Mouse (Mus musculus) right cerebral cortex, postnatal 10 days (tissue): Measurements from ENCODE around the gene Cpne6.

Source experiments
- DNase-seq, 2 experiments: peaks; one replicate each; pipeline ENCODE4 v3.0.0; 2021; ENCODE audit warnings: low spot score in 2 of 2

Gene Cpne6

GRCm38 (mm10) chr14:55497449-55497821, 12.8 kb upstream of the Cpne6 start:
- DNase-seq = peak; percentile 78 to 88

GRCm38 (mm10) chr14:55505612-55506011, 4.6 kb upstream of the Cpne6 start:
- DNase-seq = no peak

- peak in 1 of 2 experiments; percentile 25 for DNase-seq
Observed at GRCm38 (mm10) chr14:55507801-55508200, 2.4 kb upstream of the Cpne6 start.

DNA sequence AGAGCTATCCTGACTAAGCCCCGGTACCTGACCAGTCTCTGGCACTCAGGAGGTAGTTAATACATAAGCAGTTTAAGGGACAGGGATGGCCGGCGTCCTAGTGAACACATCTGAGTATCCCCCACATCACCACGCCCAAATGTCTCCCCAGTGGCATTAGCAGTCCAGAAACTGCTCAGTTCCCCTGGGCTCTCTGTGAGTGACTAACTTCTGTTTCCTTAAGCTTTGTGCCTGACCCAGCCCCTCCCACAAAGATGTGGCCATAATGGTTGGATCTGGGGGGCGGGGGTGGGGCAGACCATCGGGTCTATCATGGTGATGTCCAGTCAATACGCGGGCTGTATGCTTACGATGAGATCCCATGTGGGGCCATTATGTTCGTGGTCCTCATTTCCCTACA, 705 bp upstream of the Cpne6 start:
- DNase-seq = peak in 1 of 2 experiments; percentile 30

GRCm38 (mm10) chr14:55511037-55511436, 792 bp downstream of the Cpne6 start:
- peak; percentile 79 to 90 for DNase-seq

- no peak for DNase-seq
Observed at GRCm38 (mm10) chr14:55513927-55514326, 3.7 kb downstream of the Cpne6 start.

- no peak for DNase-seq
Observed at GRCm38 (mm10) chr14:55515846-55516245, 5.6 kb downstream of the Cpne6 start.

GRCm38 (mm10) chr14:55518897-55519296, 8.7 kb downstream of the Cpne6 start:
- DNase-seq = peak; percentile 70 to 82

GRCm38 (mm10) chr14:55519604-55520003, 9.4 kb downstream of the Cpne6 start:
- no peak for DNase-seq

DNA sequence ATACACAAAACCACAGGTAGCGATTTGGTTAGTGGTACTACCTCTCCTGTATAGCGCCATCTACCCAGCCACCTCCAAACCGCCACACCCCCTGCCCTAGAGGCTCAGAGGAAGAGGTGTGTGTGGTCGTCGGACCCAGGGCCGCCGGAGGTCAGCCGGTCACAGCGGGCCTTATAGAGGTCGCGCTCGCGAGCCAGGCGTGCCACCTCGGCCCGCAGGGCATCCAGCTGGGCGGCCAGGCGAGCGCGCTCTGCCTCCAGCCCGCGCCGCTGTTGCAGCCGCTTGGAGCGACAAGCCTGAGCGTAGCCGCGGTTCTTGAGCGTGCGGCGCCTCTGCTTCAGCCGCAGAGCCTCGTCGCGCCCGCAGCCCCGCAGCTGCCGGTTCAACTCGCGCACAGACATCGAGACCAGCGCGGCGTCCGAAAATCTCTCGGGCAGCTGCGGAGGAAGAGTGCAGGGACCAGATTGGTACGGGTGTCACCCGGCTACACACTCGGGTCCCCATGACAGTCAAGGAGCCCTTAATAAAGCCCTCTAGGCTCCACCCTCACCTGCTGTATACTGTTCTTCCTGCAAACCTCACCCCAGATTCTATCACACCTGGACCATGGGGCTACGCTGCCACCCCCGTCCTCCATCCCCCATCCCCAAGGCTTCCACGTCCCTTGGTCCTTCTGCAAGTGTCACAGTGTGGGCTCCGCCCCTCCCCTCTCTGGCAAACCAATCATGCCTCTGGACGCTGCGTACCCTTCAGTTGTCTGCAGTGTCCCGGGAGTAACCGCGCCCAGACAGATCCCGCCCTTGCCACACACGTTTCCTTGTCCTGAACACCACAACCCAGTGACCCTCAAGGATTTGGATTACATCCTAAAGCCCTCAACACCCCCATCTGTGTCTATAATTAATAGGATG, 10.5 kb downstream of the Cpne6 start:
- DNase-seq = peak; percentile 57 to 72

DNA sequence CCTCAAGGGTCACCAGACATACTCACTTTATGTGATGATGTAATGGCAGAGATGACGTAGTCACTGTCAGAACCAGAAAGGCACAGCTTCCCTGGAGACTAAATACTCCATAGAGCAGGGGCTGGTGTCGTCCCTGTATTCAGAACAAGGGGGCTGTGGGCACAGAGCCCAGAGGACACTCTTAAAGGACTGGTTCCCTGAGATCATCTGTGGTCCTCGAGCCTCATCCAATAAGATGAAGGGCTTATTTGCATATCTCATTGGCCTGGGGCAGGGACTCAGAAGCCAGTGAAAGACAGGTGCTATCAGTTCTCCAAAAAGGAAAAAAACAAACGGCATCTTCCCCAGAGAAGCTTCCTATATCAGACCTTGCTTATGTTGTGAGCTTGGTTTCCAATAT, 13.8 kb downstream of the Cpne6 start:
- DNase-seq = no peak

DNA sequence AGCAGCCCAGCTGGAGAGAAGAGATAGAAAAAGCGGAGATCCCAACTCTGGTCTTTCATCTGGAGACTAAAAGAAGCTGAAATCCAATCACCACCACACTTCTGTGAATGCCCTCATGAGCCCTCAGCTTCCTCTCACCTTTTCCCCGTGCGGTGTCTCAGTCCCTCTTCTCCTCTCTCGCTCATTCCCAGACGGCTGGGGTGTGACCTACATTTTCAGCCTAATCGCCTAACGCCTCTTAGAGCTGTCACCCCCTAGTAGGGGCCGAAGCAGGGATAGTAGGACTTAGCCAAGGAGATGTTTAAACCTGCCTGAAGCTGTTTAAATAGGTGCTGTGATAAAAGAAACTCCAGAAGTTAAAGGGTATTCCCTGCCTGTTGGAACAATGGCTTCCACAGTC, 14.5 kb downstream of the Cpne6 start, which contains the start of gene Nrl:
Gene Nrl, minus strand, starts transcription at position 197 of the 400 bp plus-strand sequence.
- DNase-seq = no peak

DNA sequence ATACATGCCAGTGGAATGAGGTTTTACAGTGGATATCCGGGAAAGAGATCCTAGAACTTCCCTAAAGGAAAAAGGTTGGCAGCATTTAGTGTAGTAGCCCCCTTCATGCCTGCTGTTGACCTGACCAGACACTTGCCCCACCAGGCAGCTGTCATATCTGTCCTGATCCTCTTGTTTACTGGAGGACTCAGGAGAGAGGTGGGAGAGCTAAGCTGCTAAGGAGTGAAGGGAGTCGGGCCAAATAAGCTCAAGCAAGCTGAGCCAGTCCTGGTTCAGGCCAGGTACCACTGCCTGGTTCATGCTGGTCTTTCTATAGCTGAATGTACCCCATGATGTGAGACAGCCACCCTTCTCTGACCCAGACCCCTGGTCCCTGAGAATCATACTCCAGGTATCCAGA, 16.4 kb downstream of the Cpne6 start:
- DNase-seq = no peak

DNA sequence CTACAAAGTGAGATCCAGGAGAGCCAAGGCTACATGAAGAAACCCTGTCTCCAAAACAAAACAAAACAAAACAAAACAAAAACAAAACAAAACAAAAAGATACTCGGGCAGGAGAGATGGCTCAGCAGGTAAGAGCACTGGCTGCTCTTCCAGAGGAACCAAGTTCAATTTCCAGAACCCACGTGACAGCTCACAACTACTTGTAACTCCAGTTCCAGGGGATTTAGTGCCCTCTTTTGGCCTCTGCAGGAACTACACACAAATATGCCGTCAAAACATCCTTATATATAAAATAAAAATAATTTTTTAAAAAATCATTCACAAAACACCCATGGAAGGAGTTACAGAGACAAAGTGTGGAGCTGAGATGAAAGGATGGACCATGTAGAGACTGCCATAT, 17.7 kb downstream of the Cpne6 start:
- no peak for DNase-seq

GRCm38 (mm10) chr14:55536116-55536745, 26.0 kb downstream of the Cpne6 start:
- DNase-seq = no peak

- DNase-seq = peak; percentile 83 to 84
Observed at GRCm38 (mm10) chr14:55540067-55540786, 30.0 kb downstream of the Cpne6 start, which contains the start of gene Pck2. Gene Pck2, plus strand, starts transcription at chr14:55540266.

DNA sequence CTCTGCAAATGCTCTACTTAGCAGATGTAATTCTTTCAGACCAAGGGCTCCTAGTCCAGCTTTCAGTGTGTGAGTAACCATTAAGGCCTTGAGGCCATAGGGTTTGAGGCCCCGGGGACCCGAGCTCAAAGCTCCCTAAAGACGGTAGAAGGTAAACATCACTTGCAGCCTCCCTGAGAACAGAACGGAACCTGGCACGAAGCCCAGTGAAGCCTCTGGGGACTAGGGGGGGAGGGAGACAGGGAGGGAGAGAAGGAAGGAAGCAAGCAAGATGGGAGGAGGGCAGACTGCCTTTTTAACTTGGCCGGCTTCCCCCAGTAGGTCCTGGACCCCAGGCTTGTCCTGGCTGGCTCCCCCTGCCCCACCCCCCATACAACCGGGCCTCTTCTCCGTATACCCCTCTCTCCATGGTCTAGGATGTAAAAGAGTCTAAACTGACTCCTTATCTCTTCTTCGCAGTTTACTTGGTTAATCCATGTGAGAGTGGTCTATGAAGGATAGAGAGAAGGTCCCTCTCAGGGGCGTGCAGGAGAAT, 30.6 kb downstream of the Cpne6 start:
- peak; percentile 81 to 87 for DNase-seq

DNA sequence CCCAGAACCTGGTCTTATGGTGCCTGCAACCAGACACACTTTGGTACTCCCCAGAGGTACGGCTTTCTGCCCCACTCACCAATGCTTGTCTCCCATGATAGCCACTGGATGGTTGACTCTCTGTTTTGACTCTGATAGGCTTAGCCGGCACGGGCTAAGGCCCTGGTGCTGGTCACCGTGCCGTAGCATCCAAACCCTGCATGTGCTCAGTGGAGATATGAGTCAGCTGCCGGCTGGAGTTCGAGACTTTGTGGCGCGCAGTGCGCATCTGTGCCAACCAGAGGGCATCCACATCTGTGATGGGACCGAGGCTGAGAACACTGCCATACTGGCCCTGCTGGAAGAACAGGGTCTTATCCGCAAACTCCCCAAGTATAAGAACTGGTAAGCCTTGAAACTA, 32.0 kb downstream of the Cpne6 start:
- no peak for DNase-seq

DNA sequence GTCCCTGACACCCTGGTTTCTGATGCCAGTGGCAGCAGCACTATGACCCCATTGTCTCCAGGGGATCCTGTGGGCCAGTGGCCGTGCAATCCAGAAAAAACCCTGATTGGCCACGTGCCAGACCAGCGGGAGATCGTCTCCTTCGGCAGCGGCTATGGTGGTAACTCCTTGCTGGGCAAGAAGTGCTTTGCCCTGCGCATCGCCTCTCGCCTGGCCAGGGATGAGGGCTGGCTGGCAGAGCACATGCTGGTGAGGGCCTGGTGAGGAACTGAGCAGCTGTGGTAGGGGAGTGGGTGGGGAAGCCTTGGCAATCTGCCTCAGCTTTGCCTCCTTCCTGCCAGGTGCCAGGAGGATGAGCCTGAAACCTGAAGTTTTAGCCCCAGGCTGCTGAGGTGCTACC, 34.1 kb downstream of the Cpne6 start:
- DNase-seq = no peak

DNA sequence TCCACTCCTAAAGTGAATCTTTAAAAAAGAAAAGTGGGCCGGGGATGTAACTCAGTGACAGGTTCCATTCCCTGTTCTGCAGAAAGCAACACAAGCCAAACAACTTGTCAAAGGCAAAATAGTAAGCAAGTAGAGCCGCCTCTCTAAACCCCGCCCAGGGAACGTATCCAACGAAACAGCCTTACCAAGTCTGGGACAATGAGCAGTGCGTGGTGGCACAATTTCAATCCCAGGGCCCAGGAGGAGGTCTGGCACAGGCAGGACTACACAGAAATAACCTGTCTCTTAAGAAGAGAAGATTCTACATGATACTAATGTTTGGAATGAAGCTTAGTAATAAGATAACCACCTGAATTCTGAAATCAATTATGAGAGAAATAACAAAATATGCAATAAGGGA, 39.9 kb downstream of the Cpne6 start:
- DNase-seq = no peak

DNA sequence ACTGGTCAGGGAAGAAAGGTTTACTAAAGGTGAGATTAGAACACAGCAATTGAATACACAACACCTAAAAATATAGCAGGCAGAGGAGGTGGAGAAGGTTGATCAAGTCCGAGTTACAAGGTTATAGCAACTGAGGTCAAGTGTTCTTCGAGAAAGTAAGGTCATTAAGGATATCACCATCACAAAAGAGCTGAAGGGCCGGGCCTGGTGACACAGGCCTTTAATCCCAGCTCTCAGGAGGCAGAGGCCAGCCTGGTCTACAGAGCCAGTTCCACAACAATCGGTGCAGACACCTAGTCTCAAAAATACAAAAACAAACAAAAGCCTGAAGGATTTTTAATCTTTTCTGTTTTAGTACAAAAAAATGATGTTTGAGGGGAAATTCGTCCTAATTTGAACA, 41.1 kb downstream of the Cpne6 start:
- DNase-seq = no peak

DNA sequence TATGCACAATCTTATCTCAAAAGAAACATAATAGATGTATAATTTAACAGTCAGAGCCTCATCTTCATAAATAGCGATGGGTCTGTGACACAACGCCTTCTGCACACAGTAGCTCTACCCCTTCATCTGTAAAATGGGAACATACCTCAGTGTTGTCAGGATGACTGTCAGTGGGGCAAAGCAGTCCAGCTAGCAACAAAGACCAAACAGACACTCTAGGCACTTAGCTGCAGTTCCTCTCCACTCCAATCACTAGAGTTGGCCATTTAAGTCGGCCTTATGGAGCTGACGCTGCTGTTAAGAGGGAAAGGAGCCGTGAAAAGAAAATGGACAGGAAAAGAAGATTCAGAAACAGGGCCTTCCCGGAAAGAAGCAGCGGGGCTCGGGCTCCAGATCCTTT, 41.5 kb downstream of the Cpne6 start:
- no peak for DNase-seq
